23 mouse cellular contexts compared by ENCODE assay signal in the genomic region with DNA sequence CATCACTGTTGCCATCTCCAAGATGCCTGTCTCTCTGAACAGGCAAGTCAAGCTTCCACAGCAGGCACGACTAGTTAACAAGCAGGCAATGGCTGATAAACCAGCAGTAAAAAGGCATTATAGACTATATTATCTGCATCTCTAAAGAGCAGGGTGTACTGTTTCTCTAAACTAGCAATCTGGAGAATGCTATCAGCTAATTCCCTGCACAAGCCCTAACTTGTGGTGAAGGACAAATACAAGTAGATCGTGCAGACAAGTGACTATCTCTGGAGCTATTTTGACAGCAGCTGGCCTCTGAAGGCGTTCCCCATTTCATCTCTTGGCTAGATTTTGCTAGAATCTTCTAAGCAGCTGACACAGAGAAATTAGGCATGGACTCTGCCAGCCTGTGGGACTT. TPM values are rescaled to one million over a fixed set of nuclear protein-coding genes. Genes with fewer than 3 reads are reported as not detected.
DNase-seq lines count a peak whose midpoint lies in the region; ATAC-seq and TF ChIP-seq lines count a peak whose summit lies in the region.
"Had no signal": no experiment of that assay in that cellular context is flagged by ENCODE, and none has a peak within 500 bp of the region (broad histone marks: within the 10 kb centered on the region; RNA-seq: fewer than 3 reads in every experiment).

No protein-coding gene starts in this region.

- TF ChIP-seq EP300 in lung, postnatal 0 days (IDR thresholded peaks at IDR 0.05): no peak

- no peak for TF ChIP-seq CTCF in lung, postnatal 0 days (IDR thresholded peaks at IDR 0.05)

- H3K9ac ChIP-seq in heart, embryonic 13.5 days: peak overlapping the region; percentile 14; the same call in 1 of the 2 replicates
- H3K9ac ChIP-seq in lung, postnatal 0 days (replicated peaks; ENCODE audit: low read depth): no peak overlapping the region
- H3K9ac ChIP-seq in liver, embryonic 16.5 days (ENCODE audit: low read depth, low read length): no peak overlapping the region
- no peak overlapping the region; the same call in 1 of the 2 replicates for H3K9ac ChIP-seq in neural tube, embryonic 15.5 days (replicated peaks)
- H3K9ac ChIP-seq: embryonic facial prominence, embryonic 12.5 days; intestine, embryonic 15.5 days; limb, embryonic 13.5 days; lung, embryonic 14.5 days had no signal

- H3K9me3 ChIP-seq in heart, embryonic 13.5 days: no peaks in the 10 kb centered on the region
- H3K9me3 ChIP-seq in lung, postnatal 0 days (ENCODE audit: low read length): no peaks in the 10 kb centered on the region
- H3K9me3 ChIP-seq in liver, embryonic 16.5 days (replicated peaks; ENCODE audit: control insufficient read depth, low read length): no peaks in the 10 kb centered on the region
- H3K9me3 ChIP-seq in neural tube, embryonic 15.5 days (replicated peaks): no peaks in the 10 kb centered on the region
- H3K9me3 ChIP-seq: embryonic facial prominence, embryonic 12.5 days; intestine, embryonic 15.5 days; limb, embryonic 13.5 days had no signal

- WGBS in heart, embryonic 13.5 days: 44% methylated on average over 3 of the region's 3 CpGs
- 49% methylated on average over 3 of the region's 3 CpGs for WGBS in lung, postnatal 0 days
- WGBS in liver, embryonic 16.5 days (ENCODE audit: insufficient replicate concordance): 25% methylated on average over 3 of the region's 3 CpGs
- WGBS in neural tube, embryonic 15.5 days: 73% methylated on average over 3 of the region's 3 CpGs

- H3K27me3 ChIP-seq in heart, embryonic 13.5 days (replicated peaks): peaks cover 6% of the 10 kb centered on the region; the same call in 1 of the 2 replicates
- H3K27me3 ChIP-seq in lung, postnatal 0 days (replicated peaks; ENCODE audit: insufficient read depth, low read length): no peaks in the 10 kb centered on the region
- H3K27me3 ChIP-seq in liver, embryonic 16.5 days (ENCODE audit: control insufficient read depth, insufficient read depth, low read depth, low read length): no peaks in the 10 kb centered on the region
- no peaks in the 10 kb centered on the region for H3K27me3 ChIP-seq in neural tube, embryonic 15.5 days (replicated peaks)
- H3K27me3 ChIP-seq: embryonic facial prominence, embryonic 12.5 days; intestine, embryonic 15.5 days had no signal

- no peak for DNase-seq in heart, adult 11 months
- DNase-seq in lung, postnatal 0 days (ENCODE audit: low spot score): peak; percentile 39
- no peak for DNase-seq in lung, postnatal 36 days
- DNase-seq in kidney, postnatal 10 days: no peak
- DNase-seq in retina, postnatal 1 day: no peak
- DNase-seq: adrenal gland, postnatal 36 days; cerebellum, adult 18-20 months; cerebellum, postnatal 14 days; gastrocnemius, adult 2 months; kidney, adult 8-10 months; kidney, postnatal 14 days; lung, embryonic 14.5 days; lung, postnatal 4 days had no signal

- no peak overlapping the region for H3K27ac ChIP-seq in heart, embryonic 13.5 days (replicated peaks)
- H3K27ac ChIP-seq in lung, postnatal 0 days (ENCODE audit: low read length): no peak overlapping the region
- peak overlapping the region; percentile 32; the same call in 1 of the 2 replicates for H3K27ac ChIP-seq in liver, embryonic 16.5 days (ENCODE audit: low read length)
- H3K27ac ChIP-seq in neural tube, embryonic 15.5 days (replicated peaks): no peak overlapping the region
- H3K27ac ChIP-seq: embryonic facial prominence, embryonic 12.5 days; gastrocnemius, adult 2 months; intestine, embryonic 15.5 days; limb, embryonic 13.5 days; stomach, postnatal 0 days had no signal

- H3K4me2 ChIP-seq in heart, embryonic 13.5 days: peak overlapping the region; percentile 5; the same call in 1 of the 2 replicates
- H3K4me2 ChIP-seq in lung, postnatal 0 days (replicated peaks; ENCODE audit: low read depth, low read length): no peak overlapping the region
- no peak overlapping the region for H3K4me2 ChIP-seq in liver, embryonic 16.5 days (ENCODE audit: low read depth, low read length)
- H3K4me2 ChIP-seq in neural tube, embryonic 15.5 days: no peak overlapping the region
- H3K4me2 ChIP-seq: embryonic facial prominence, embryonic 12.5 days; intestine, embryonic 15.5 days; limb, embryonic 13.5 days; lung, embryonic 14.5 days; midbrain, embryonic 11.5 days had no signal

- H3K4me3 ChIP-seq in heart, embryonic 13.5 days: no peak overlapping the region
- H3K4me3 ChIP-seq in lung, postnatal 0 days (ENCODE audit: low read depth, low read length): no peak overlapping the region
- no peak overlapping the region for H3K4me3 ChIP-seq in liver, embryonic 16.5 days (ENCODE audit: low read depth, low read length)
- H3K4me3 ChIP-seq in neural tube, embryonic 15.5 days (replicated peaks): no peak overlapping the region
- H3K4me3 ChIP-seq: embryonic facial prominence, embryonic 12.5 days; gastrocnemius, adult 2 months; intestine, embryonic 15.5 days; limb, embryonic 13.5 days had no signal

- H3K4me1 ChIP-seq in heart, embryonic 13.5 days: peaks cover 20% of the 10 kb centered on the region
- no peaks in the 10 kb centered on the region; the same call in 1 of the 2 replicates for H3K4me1 ChIP-seq in lung, postnatal 0 days (ENCODE audit: insufficient read depth, low read depth, low read length)
- peaks cover 29% of the 10 kb centered on the region for H3K4me1 ChIP-seq in liver, embryonic 16.5 days (ENCODE audit: control insufficient read depth, low read depth, low read length)
- H3K4me1 ChIP-seq in neural tube, embryonic 15.5 days: peaks cover 6% of the 10 kb centered on the region
- H3K4me1 ChIP-seq: embryonic facial prominence, embryonic 12.5 days; limb, embryonic 13.5 days had no signal

- no peaks in the 10 kb centered on the region for H3K36me3 ChIP-seq in heart, embryonic 13.5 days
- H3K36me3 ChIP-seq in lung, postnatal 0 days (ENCODE audit: insufficient read depth, low read length): no peaks in the 10 kb centered on the region
- H3K36me3 ChIP-seq in liver, embryonic 16.5 days (ENCODE audit: control insufficient read depth, insufficient read depth): no peaks in the 10 kb centered on the region
- no peaks in the 10 kb centered on the region for H3K36me3 ChIP-seq in neural tube, embryonic 15.5 days
- H3K36me3 ChIP-seq: embryonic facial prominence, embryonic 12.5 days; intestine, embryonic 15.5 days; limb, embryonic 13.5 days had no signal

- no peak for ATAC-seq in heart, embryonic 13.5 days (ENCODE audit: extremely low read depth, insufficient number of reproducible peaks, low FRiP score, low TSS enrichment)
- no peak for ATAC-seq in lung, postnatal 0 days
- ATAC-seq in liver, embryonic 16.5 days (ENCODE audit: low read depth): no peak; the same call in 1 of the 2 replicates
- ATAC-seq in neural tube, embryonic 15.5 days (ENCODE audit: low FRiP score): no peak
- ATAC-seq: forebrain, embryonic 14.5 days; hindbrain, embryonic 16.5 days; intestine, embryonic 15.5 days had no signal

RNA-seq across cellular contexts. Expression of a gene that starts 14.1 kb away (rescaled TPM):
- polyA plus RNA-seq in heart, embryonic 13.5 days (2015; fragmentation: Nextera tagmentation; extraction: Ambion mirVana): 27.8 and 28.5 TPM in 2 replicates
- 41.1 and 44.2 TPM in 2 replicates for polyA plus RNA-seq in lung, postnatal 0 days (2015; fragmentation: Nextera tagmentation; extraction: Ambion mirVana)
- 17.3 and 18.6 TPM in 2 replicates for polyA plus RNA-seq in liver, embryonic 16.5 days (2015; fragmentation: Nextera tagmentation; extraction: Ambion mirVana)
- 37.0 and 39.6 TPM in 2 replicates for polyA plus RNA-seq in neural tube, embryonic 15.5 days (2015; fragmentation: Nextera tagmentation; extraction: Ambion mirVana)
